Mouse (Mus musculus) kidney, postnatal 36 days (tissue): ENCODE measurements around the gene Elavl1.
"Not testable (repeated sequence)": the region's sequence is repeated elsewhere in the genome, so short reads cannot be mapped to it uniquely, and the experiment has no call there.

ENCODE experiments used
- DNase-seq, 2 experiments: peaks; one replicate each; pipeline ENCODE4 v3.0.0; 2021 to 2022; ENCODE audit warnings: mixed read lengths in 2 of 2

Elavl1 gene

DNA sequence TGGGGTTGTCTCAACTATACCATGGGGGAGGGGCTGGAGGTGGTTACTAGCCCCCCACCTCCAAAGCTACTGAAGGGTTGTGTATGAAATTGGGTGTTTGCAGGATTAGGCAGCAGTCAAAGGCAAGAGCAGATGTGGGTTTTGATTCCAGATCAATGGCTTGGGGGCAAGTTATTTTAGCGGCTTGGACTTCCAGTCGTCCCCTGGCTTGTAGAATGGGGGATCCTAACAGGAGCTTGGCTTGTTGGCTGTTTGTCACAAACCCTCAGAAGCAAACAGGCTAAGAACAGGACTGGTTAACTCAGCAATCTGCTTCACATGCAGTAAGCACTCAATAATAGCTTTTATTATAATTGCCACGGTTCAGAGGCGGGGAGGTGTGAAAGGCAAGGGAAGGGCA is 67.9 kb downstream of the Elavl1 start:
- DNase-seq = no peak

DNA sequence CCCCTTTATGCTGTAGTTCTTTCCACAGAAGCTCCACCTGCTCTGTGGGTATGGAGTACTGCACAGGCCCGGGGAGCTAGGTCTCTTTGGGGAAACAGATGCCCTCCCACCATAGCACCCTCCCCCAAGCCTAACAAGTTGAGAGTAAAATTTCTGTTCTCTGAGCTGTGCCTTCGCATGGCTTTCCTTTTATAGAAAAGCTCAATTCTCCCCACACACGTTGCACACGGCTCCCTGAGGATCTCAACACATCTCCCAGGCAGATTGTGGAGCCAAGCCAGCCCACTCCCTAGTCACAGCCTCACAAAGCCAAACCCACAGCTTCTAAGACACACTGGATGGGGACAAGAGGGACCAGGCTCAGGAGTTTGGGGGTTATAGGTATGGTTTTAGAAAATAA is 68.3 kb downstream of the Elavl1 start:
- DNase-seq = no peak

GRCm38 (mm10) chr8:4255471-4255870 is 69.7 kb downstream of the Elavl1 start:
- DNase-seq = not testable (repeated sequence)

GRCm38 (mm10) chr8:4254001-4254400 is 71.2 kb downstream of the Elavl1 start:
- DNase-seq = peak; percentile 86 to 89

DNA sequence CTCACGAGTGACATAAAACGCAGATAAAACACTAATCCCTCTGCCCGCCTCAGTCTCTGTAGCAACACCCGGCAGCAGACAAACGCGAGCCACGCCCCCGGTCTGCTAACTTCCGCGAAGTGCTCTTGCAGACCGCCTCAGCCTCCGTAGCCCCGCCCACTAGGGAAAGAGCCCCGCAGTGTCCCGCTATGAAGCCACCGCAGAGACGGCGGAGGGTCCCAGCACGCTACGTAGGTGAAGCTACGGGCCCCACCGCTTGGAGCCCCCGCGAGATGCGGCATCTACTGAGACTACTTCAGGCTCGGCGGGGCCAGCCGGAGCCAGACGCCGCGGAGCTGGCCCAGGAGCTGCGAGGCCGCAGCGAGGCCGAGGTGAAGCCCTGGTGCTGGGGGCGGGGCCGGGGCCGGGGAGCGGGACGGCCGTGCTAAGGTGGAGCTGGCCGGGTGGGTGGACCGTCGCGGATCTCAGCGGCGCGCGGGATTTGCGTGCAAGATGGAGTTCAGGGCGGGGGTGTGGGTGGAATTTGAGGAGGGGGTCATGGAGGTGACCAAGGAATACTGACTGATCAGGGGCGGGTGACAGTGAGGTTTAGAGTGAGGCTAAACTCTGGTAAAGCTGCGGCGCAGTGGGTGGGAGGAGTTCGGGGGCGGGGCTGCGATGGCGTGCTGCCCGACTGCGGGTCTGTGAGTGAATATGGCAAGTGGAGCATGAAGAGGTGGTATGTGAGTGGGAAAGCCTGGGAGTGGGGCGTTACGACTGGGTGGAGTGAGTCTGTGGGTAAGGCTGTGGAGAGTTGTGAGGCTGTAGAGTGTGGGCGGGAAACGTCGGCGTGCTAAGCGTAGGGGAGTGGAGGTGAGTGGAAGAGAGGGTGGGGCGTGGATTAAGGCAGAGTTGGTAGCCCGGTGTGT is 72.0 kb downstream of the Elavl1 start, which contains the start of gene Snapc2:
Gene Snapc2 (plus strand): TSS at position 147 of the 908 bp plus-strand sequence.
- DNase-seq = peak; percentile 97 to 99

- no peak for DNase-seq
Measured at GRCm38 (mm10) chr8:4252116-4252760, 73.0 kb downstream of the Elavl1 start.

DNA sequence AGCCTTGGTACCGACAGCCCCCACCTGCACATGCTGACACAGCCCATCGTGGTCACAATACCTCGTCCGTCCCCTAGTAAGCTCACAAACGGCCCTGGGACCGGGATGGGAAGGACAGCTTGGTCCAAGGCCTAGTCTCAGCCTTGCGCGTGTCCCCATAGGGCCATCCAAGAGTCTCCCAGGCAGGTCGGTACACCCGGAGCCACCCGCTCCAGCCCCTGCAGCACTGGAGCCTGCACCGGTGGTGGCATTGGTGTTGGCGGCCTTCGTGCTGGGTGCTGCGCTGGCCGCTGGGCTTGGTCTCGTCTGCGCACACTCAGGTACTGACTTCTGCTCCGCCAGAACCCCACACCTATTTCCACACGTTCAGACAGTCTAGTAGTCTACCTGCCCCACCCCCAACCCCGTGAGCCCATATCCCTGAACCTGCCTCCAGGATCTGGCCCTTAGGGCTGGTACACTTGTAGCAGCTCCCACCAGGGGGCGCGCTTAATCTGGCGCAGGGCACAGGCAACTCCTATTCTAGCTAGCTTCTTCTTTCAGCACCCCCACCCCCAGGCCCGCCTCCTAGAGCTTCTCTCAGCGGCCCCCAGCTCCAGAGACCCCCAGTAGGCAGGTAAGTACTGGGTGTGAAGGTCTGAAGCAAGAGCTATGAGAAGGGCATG is 74.8 kb downstream of the Elavl1 start:
- DNase-seq = peak; percentile 83 to 95

GRCm38 (mm10) chr8:4249213-4249612 is 76.0 kb downstream of the Elavl1 start:
- peak in 1 of 2 experiments; percentile 30 for DNase-seq

DNA sequence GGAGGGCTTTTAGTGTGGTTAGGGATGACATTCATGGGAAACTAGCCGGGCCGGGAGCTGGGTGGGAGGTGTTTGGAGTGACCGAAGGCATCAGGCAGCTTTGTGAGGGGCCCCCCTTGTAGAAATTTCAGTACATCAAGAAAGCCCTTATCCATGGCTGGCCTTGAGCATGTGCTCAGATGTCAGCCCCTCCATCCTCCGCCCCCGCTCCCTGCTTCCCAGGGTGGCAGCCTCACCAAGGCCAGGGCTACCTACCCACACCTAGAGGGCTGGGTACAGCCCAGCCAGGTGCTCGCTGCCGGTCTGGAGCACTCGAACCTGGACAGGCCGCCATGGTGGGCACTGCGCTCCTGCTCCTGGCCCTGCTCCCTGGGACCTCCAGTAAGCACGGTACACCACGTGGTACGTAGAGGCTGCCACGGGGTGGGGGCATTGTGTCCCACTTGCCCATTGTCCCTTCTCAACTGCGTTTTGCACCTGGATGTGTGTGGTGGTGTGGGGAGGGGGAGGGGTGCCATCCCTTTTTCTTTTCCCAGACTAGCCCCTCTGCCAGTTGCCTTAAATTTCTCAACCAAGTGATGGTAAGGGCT is 77.2 kb downstream of the Elavl1 start, which contains the start of gene Tgfbr3l:
Gene Tgfbr3l (plus strand): TSS at position 264 of the 590 bp plus-strand sequence.
- DNase-seq = no peak

GRCm38 (mm10) chr8:4247241-4247640 is 78.0 kb downstream of the Elavl1 start:
- DNase-seq = no peak

GRCm38 (mm10) chr8:4245737-4246136 is 79.5 kb downstream of the Elavl1 start:
- no peak for DNase-seq

DNA sequence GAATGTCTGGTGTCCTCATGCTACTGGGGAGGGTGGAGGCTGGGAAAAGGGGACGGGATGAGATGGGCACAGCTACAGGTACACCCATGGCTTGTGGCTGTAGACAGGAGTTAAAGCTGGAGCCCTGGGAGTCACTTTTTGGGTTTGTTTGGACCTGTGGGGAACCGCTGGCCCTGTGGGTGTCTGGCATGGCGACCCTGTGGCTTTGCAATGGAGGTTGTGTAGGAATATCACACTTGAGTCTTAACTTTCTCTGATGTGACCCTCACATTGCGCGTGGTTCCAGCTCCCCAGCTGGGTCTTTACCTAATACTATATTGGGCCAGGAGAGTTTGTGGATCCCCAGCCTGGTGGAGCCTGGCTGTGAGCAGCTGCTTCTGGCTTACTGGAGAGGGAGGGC is 80.2 kb downstream of the Elavl1 start:
- no peak for DNase-seq

DNA sequence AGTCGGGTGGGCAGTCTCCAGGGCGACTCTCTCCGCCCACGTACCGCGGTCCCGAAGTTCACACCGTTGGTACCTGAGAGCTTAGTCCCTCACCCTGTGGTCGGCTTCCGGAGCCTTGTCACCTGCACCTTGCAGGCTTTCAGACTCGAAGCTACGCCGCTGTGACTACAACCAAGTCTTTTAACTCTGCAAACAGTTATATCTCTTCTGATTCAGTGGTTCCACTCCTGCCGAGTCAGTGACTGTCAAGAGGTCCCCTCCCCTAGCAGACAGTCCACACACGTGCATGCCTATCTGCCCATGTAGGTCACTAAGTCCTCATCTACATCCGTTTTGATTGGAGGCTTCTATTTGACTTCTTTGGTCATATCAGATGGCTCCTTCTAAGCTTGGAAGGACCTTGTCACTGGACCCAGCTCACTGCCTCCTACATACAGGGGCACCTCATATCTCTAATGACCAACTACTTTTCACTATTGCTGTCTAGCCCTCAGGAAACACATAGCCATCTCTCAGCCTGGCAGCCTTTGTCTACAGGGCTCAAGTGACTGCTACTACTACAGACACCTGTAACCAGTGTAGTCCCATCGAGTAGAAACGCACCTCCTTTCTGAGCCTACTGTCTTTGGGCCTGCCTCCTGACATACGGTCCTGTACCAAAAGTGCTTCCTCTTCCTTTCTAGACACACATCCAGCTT is 85.9 kb downstream of the Elavl1 start:
- DNase-seq = no peak

GRCm38 (mm10) chr8:4238434-4239192 is 86.6 kb downstream of the Elavl1 start, which contains the start of the genes Map2k7 and Gm49320:
Map2k7 (plus strand) TSS chr8:4238740.
Gm49320 (plus strand) TSS chr8:4238865.
- peak; percentile 100 for DNase-seq

- DNase-seq = peak; percentile 37 to 50
Measured at GRCm38 (mm10) chr8:4237814-4238433, 87.3 kb downstream of the Elavl1 start.
